Mouse (Mus musculus) E14TG2a.4 (cell line): ENCODE measurements around the gene Mmp24.

Source experiments
- H3K27me3 ChIP-seq: 2 replicates; pipeline ENCODE4 v1.6.1; 2014; ENCODE audit warnings: low read length, control low read depth; ENCODE audit not compliant: insufficient read depth
- H3K36me3 ChIP-seq: 2 replicates; pipeline ENCODE4 v1.6.1; 2014; ENCODE audit warnings: low read length, control low read depth; ENCODE audit not compliant: insufficient read depth
- H3K4me1 ChIP-seq: replicated peaks from 2 replicates; pipeline ENCODE4 v1.6.1; 2014; ENCODE audit warnings: low read depth, low read length, control low read depth
- H3K4me3 ChIP-seq: replicated peaks from 2 replicates; pipeline ENCODE4 v1.5.1; 2014; ENCODE audit warnings: mild to moderate bottlenecking, low read length
- H3K9me3 ChIP-seq: 2 replicates; pipeline ENCODE4 v1.6.1; 2014; ENCODE audit warnings: low read length, control low read depth
- CTCF ChIP-seq: conservative IDR thresholded peaks from 2 replicates; pipeline ENCODE4 v1.5.1; 2014; ENCODE audit warnings: low read length
- NANOG ChIP-seq: IDR thresholded peaks from 2 replicates; pipeline ENCODE4 v1.6.1; 2014; ENCODE audit warnings: borderline replicate concordance, low read length, mixed read lengths
- POU5F1 ChIP-seq: IDR thresholded peaks from 2 replicates; pipeline ENCODE4 v1.6.1; 2014; ENCODE audit warnings: low read length, borderline replicate concordance

Mmp24 gene

DNA sequence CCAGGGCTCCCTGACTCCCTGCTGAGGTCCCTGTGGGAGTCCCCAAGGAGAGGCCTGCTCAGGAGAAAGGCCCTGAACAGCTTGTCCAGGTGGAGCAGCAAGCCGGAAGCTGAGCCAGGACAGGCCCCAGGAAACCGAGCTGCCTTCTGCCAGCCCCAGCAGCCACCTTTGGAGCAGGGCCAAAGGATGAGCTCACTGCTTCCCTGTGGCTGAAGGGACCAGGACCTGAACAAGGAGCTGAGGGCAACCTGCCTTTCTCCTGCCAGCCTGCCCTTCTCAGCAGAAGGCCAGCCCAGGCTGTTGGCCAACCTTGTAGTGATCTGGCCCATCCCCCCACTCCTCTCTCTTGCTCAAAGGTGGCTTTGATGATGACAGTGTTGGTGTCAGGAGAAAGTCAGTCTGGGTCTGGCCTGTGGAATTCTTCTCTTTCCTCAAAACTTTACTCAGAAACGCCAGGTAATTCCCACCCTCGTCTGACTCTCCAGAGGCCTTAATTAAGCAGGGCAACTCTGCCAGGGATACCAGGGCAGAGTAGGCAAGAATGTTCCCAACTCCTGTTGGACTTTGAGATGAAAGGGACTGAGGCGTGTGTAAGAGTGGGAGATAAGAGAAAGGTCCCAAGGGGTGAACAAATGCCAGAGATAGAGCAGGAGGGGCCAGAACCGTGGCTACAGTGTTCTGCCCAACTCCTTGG lies 30.2 kb downstream of the Mmp24 start:
- no peaks in the 10 kb centered on the region for H3K36me3 ChIP-seq
- TF ChIP-seq NANOG (no peak), POU5F1 (no peak), CTCF (no peak)
- no peaks in the 10 kb centered on the region for H3K9me3 ChIP-seq

DNA sequence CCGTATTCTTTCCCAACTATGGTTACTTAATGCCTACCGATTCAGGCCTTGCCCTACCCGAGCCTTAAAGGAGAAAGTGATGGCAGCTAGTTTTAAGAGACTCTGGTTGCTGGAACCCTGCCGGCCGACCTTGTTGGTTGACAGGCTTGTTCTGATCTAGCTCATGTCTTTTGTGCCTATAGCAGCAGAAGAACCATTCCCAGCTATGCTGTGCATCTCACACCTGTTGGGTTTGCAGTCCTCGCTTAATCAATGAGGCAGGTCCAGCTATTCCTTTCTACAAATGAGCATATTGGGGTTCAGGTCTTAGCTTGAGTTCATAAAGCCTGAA lies 30.7 kb downstream of the Mmp24 start:
- Histone ChIP-seq H3K4me3 (no peak overlapping the region), H3K36me3 (no peaks in the 10 kb centered on the region), H3K9me3 (no peaks in the 10 kb centered on the region), H3K27me3 (peaks cover 40% of the 10 kb centered on the region), H3K4me1 (peaks cover 13% of the 10 kb centered on the region)
- no peak for TF ChIP-seq CTCF
- no peak for TF ChIP-seq NANOG
- TF ChIP-seq POU5F1, result no peak

More for the DNA sequence above, 30.2 kb downstream of the Mmp24 start:
- H3K27me3 ChIP-seq, result peaks cover 36% of the 10 kb centered on the region
- H3K4me3 ChIP-seq, result no peak overlapping the region
- H3K4me1 ChIP-seq, result peaks cover 8% of the 10 kb centered on the region

DNA sequence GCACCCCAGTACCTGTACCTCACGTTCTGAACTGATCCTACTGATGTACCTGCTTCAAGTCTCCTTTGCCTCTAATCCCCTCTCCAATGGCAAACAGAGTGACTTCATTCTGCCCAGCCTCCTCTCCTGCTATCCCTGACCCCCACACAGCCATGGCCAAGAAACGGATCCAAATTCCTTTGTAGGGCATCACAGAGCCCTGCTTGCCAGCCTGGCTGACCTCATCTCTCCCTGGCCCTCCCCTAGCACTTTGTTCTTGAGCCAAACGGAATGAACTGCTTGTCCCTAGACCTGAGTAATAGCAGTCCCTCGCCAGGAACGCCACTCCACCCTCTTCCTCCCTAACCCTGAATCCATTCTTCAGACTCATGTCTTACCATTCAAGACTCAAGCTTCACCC lies 31.4 kb downstream of the Mmp24 start:
- H3K36me3 ChIP-seq, result no peaks in the 10 kb centered on the region
- peaks cover 38% of the 10 kb centered on the region for H3K27me3 ChIP-seq
- H3K4me3 ChIP-seq, result no peak overlapping the region
- H3K4me1 ChIP-seq, result peaks cover 18% of the 10 kb centered on the region
- TF ChIP-seq CTCF (no peak), NANOG (no peak), POU5F1 (no peak)
- H3K9me3 ChIP-seq, result no peaks in the 10 kb centered on the region

DNA sequence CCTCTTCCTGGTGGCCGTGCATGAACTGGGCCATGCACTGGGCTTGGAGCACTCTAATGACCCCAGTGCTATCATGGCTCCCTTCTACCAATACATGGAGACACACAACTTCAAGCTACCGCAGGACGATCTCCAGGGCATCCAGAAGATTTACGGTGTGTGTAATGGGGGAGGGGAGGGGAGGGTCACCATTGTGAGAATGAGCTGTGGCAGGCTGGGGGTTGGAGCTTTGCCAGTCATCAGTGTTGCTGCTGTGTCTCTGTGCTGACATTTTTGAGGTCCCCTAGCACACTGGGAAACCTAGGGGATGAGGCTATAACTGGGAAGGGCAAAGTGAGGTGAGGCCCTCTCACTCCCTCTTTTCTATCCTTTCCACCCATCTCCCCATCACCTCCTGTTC lies 32.3 kb downstream of the Mmp24 start:
- Histone ChIP-seq H3K9me3 (no peaks in the 10 kb centered on the region), H3K4me1 (peaks cover 25% of the 10 kb centered on the region), H3K4me3 (no peak overlapping the region), H3K27me3 (peaks cover 38% of the 10 kb centered on the region), H3K36me3 (no peaks in the 10 kb centered on the region)
- no peak for TF ChIP-seq CTCF

DNA sequence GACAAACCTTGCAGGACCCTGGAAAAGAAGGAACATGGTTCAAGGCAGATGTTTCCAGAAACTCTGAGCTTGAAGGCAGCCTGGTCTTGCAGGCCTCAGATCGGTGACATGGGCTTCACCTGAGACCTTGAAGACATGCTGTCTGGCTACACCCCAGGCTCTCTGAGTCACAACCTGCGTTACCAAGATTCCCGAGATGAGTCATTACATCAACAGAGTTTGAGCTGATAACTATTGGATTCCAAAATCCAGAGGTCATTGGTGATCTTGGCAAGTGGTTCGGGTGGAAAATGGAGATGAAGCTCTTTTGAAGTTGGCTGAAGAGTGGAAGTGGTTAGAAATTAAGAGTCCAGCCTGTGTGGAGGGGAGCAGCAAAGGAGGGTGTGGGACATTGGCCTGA lies 34.5 kb downstream of the Mmp24 start:
- Histone ChIP-seq H3K27me3 (peaks cover 38% of the 10 kb centered on the region), H3K9me3 (no peaks in the 10 kb centered on the region), H3K4me1 (peaks cover 36% of the 10 kb centered on the region), H3K4me3 (peak overlapping the region; percentile 70; the same call in 1 of the 2 replicates), H3K36me3 (no peaks in the 10 kb centered on the region; the same call in 1 of the 2 replicates)
- TF ChIP-seq POU5F1 (no peak), NANOG (no peak), CTCF (no peak)

DNA sequence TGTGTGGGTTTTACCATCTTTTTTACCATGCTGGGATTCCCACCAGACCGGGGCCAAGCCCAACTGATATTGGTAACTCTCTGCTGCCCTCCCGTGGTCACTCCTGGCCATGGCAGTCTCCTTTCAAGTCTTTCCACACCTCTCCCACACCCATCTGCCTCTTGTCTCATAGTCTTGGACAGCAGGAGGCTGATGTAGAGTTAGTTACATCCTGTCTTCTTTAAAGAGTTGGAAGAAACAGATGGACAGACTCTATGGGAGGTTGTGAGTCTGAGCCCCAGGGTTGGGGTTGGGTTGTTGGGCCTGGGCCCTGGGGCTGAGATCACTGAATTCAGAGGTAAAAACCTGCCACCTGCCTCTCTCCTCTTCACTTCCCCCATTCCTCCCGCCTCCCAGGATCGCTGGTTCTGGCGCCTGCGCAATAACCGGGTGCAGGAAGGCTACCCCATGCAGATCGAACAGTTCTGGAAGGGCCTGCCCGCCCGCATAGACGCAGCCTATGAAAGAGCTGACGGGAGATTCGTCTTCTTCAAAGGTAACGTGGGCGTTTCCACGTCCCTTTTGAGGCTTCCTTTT lies 36.8 kb downstream of the Mmp24 start:
- peaks cover 27% of the 10 kb centered on the region; the same call in 1 of the 2 replicates for H3K27me3 ChIP-seq

DNA sequence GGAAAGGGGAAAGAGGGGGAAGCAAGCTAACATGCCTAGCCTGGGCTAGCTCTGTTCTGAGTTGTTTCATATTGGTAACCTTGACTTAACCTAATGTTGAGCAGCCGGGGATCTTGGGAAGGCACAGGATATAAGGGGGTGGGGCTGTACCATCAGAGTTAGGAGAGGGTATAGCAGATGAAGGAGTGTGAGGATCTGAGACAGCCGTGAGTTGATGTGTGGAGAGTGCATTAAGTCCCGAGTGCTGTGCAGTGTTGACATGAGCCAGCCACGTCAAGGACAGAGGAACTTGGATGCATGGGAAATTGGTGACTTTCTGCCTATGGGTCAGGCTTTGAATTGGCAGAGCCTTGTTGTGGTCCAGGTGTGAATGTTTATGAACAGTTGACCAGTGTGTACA lies 37.5 kb downstream of the Mmp24 start:
- Histone ChIP-seq H3K4me3 (peak overlapping the region; percentile 57), H3K36me3 (peaks cover 7% of the 10 kb centered on the region)

More for the DNA sequence above, 36.8 kb downstream of the Mmp24 start:
- Histone ChIP-seq H3K9me3 (no peaks in the 10 kb centered on the region), H3K4me1 (peaks cover 36% of the 10 kb centered on the region), H3K4me3 (peak overlapping the region; percentile 57), H3K36me3 (no peaks in the 10 kb centered on the region; the same call in none of the 2 replicates)
- no peak for TF ChIP-seq POU5F1
- peak; percentile 98 for TF ChIP-seq CTCF

DNA sequence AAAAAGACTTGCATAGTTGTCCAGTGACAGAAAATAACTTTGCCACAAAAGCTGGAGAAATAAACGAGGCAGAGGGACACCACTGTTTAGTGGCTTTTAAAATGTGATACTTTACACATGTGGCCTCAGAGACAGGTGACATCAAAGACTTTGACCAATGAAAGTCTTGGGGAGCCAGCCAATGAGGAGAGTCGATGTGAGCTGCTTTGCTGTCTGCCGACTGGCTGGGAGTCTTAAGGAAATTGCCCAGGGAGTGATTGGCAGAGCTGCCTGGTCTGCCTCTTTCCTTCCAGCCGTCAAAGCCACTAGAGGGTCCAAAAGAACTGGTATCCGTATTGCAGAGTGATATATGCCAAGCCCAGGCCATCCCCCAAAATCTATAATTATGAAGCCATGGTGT lies 39.7 kb downstream of the Mmp24 start:
- Histone ChIP-seq H3K9me3 (no peaks in the 10 kb centered on the region), H3K36me3 (peaks cover 13% of the 10 kb centered on the region), H3K4me3 (no peak overlapping the region), H3K4me1 (peaks cover 54% of the 10 kb centered on the region), H3K27me3 (peaks cover 10% of the 10 kb centered on the region; the same call in 1 of the 2 replicates)
- TF ChIP-seq NANOG, result no peak
- no peak for TF ChIP-seq POU5F1
- no peak for TF ChIP-seq CTCF

More for the DNA sequence above, 37.5 kb downstream of the Mmp24 start:
- Histone ChIP-seq H3K27me3 (peaks cover 22% of the 10 kb centered on the region; the same call in 1 of the 2 replicates), H3K4me1 (peaks cover 41% of the 10 kb centered on the region), H3K9me3 (no peaks in the 10 kb centered on the region)
- no peak for TF ChIP-seq NANOG
- TF ChIP-seq CTCF, result no peak
- TF ChIP-seq POU5F1, result no peak

DNA sequence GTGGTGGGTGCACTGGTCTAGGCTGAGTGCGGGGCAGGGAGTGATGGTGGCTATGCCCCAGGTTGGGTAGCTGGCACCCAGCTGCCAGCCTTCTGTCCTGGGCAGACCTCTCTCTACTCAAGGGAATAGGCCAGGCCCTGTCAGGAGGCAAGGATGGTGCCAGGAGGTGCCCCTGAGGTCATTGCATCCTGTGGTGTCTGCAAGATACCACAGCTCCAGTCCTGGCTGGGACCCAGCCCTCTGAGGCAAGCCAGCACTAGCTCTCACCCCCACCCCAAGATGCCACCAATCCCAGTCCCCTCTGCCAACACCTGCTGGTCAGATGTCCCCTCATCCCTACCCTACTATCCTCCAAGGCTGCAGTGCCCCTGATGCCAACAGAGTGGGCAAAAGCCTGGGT lies 41.0 kb downstream of the Mmp24 start:
- no peaks in the 10 kb centered on the region for H3K9me3 ChIP-seq
- peaks cover 56% of the 10 kb centered on the region for H3K4me1 ChIP-seq
- no peaks in the 10 kb centered on the region for H3K27me3 ChIP-seq
- H3K36me3 ChIP-seq, result peaks cover 26% of the 10 kb centered on the region
- H3K4me3 ChIP-seq, result no peak overlapping the region
- TF ChIP-seq POU5F1, result no peak
